Mouse (Mus musculus) thymus, postnatal 14 days (tissue): ENCODE measurements around the gene Trap1a.
"Not testable (repeated sequence)": the region's sequence is repeated elsewhere in the genome, so short reads cannot be mapped to it uniquely, and the experiment has no call there.

Experiments
- DNase-seq: peaks from one replicate; pipeline ENCODE4 v3.0.0; 2021

Gene Trap1a

GRCm38 (mm10) chrX:139333263-139333994 lies at the start of gene Trap1a:
Trap1a (plus strand) TSS chrX:139333683.
- no peak for DNase-seq

- no peak for DNase-seq
Observed at GRCm38 (mm10) chrX:139293114-139293513, 40.4 kb upstream of the Trap1a start.

DNA sequence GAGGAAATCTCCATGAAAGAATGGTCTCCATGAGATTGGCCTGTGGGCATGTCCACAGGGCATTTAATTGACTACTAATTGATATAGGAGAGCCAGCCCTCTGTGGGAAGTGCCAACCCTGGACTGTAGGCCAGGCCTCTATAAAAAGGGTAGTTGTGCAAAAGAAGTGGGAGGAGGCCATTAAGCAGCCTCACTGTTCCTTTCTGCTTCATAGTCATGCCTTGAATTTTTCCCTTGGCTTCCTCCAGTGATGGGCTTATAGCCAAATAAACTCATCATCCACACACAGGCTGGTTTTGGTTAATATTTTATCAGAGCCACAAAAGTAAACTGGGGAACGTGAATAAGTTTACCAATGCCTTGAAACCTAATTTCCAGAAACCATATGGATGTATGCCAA lies 38.2 kb upstream of the Trap1a start:
- no peak for DNase-seq

GRCm38 (mm10) chrX:139317356-139317755 lies 16.1 kb upstream of the Trap1a start:
- not testable (repeated sequence) for DNase-seq

DNA sequence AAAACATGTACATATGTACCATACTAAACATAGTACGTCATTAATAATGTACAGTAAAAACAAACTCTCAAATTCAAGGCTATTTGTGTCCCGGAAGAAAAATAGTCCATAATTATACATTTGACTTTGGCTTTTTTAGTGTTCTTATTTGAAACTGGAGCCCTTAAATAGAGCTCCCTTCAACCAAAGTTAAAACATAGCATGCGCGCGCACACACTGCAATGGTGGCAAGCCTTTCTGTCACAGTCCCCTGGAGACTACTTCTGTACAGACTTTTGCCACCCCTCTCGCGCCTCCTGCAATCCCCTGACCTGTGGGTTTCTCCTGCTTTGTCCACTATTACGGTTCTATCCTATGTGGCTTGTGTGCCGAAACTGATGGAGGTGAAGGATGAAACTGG lies 900 bp upstream of the Trap1a start:
- DNase-seq, result no peak

- DNase-seq, result no peak
Observed at GRCm38 (mm10) chrX:139334504-139335418, 1.3 kb downstream of the Trap1a start.

DNA sequence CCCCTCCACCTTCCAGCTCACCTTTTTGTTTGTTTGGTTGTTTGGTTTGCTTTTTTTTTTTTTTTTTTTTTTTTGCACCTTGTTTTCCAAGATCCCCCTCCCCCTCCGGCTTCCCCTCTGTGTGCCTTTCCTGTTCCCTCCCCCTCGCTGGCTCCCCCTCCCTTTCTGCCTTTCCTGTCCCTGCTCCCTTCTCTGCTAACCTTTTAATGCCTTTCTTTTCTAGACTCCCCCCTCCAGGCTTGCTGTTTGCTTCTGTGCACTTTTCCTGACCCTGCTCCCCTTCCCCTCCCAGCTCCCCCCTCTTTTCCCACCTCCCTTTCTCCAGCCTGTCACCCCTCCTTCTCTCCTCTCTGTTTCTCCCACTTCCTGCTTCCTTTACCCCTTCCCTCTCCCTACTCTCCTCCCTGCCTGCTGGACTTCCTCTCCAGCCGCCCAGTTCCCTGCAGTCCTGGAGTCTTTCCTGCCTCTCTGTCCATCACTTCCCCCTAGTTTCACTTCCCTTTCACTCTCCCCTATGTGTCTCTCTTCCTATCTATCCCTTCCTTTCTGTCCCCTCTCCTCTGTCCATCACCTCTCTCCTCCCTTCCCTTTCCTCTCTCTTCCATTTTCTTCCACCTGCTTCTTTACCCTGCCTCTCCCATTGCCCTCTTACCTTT lies 2.1 kb downstream of the Trap1a start:
- DNase-seq, result no peak

DNA sequence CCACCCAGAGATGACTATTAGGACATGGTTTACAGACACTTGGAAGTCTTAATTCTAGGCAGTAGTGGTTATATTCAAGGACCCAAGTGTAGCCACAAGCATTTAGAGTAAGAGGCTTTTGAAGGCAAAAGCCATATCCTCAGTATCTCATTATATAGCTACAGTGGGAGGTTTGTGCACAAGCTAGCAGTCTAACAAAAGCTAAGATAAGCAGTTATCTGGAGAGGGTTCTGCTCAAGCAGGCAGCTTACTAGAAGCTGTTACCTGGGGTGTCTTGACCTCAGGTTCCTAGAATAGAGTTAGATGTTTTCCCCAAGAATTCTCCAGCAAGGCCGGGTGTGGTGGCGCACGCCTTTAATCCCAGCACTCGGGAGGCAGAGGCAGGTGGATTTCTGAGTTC lies 6.1 kb downstream of the Trap1a start:
- DNase-seq, result no peak

DNA sequence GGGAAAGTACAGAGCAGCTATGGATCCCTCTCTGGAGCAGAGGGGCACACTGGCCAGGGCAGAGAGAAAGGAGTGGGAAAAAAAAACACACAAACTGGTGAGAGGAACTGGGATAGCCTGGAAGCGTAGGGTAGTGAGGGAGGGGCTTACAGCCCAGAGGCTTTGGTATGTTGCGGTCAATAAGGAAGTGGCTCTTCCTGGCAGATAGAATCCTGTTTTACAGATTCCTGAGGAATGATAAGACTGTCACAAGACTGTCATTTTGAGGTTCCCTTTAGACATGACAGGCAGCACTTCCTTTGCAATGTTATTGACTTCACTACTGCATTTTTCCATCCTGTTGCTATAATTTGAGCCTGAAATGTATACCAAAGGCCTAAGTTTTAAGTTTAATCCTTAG lies 7.7 kb downstream of the Trap1a start:
- no peak for DNase-seq

- DNase-seq, result no peak
Observed at GRCm38 (mm10) chrX:139352192-139352772, 18.8 kb downstream of the Trap1a start.

DNA sequence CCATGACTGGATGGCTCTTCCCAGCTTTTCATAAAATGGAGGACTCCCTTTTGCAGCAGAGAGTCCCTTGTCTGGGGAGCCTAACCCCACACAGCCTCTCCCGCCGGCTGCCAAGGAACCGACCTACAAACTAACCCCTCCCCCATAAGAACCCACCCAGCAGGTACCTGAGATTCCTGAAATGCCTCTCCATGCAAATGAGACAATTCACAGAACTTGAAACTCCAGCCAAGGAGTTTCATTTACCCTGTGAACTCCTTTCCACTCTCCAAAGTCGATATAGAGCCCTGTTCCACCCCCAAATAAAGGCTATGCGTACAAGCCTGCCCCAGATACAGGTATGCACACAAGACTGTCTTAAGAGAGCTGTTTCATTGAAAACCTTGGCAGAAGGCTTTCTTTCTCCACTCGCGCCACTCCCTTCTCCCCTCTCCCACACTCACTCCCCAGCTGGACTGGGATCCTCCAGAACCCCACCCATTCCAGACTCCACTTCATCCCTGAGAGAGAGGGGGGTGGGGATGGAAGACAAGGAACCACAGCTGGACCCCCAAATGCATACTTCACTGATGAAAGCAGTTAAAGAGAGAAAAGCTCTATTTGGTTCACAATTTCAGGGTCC lies 24.3 kb downstream of the Trap1a start:
- DNase-seq, result no peak

- DNase-seq, result no peak
Observed at GRCm38 (mm10) chrX:139358361-139358760, 24.9 kb downstream of the Trap1a start.

DNA sequence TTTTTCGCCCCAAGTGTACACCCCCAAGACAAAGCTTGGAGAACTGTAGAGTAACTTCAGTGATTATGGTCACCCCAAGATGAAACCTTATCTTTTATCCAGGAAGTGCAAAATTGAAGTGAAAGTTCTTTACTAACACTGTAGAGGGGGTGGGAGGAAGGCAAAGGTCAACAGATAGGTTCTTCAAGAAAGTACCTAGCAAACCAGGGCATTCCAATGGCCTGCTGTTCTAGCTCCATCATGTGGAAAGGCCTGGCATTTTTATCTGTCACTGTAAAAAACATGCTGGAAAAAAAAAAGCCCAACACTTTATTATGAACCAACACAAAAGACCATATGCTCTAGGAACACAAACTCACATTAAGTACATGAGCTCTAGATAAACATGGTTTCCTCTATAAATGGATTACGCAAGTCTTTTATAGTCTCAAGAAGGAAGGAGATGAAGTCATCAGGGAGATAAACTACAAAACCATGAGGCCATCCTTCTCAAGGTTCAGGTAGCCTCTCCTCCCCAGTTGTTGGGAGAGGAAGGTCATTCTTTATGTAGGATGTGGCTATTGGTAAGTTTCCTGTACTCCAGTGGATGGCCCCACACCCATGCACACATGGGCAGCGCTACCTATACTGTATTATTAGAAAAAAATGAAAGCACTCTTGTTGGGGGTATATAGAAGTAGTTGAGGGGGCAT lies 33.5 kb downstream of the Trap1a start:
- DNase-seq, result no peak

DNA sequence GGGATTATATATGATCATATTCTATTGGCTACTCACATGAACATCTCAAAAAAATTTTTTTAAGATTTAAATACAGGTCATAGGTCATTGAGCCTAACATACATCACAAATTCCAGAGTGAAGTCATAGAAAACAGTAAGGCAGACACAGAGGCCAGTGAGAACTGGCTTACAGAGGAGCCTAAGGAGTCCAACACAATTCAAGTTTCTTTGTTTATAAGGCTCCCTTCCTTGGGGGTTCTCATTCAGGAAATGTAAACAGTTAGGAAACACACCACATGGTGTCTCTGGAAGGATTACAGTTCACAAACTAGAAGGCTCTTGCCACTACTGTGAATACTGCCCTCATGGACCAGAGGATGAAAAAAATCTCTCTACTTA lies 34.0 kb downstream of the Trap1a start:
- no peak for DNase-seq

GRCm38 (mm10) chrX:139369122-139369521 lies 35.6 kb downstream of the Trap1a start:
- DNase-seq, result no peak

GRCm38 (mm10) chrX:139372665-139373064 lies 39.2 kb downstream of the Trap1a start:
- DNase-seq, result no peak
